15 mouse cellular contexts compared by ENCODE assay signal in the genomic region with DNA sequence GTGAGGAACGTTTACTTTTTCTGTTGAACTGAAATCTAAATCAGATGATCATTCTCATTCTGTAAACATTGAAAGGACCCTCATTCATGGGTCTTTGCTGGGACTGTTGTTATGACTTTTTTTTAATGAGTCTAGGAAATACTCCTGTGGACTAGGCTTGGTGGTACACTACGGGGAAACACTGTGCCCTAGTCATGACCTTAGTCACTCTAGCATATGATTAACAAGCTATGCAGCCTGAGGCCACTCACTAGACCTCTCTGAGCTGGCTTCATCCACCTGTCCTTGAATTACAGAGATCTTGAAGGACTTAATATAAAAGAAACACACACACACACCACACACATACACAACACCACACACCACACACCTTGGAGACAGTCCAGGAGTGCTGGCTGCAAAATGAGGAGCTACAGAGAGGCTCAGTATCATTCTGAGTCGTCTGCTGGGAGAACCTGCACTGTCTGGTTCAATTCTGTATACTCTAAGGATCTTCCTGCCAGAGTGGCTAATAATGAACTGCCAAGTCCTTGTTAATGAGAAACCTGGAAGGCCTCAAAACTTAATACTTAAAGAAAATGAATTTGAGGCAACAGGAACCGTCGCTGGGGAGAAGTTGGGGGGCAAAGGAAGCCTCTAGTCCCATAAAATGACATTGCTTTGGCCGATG.
"Had no signal": no experiment of that assay in that cellular context is flagged by ENCODE, and none has a peak within 500 bp of the region (broad histone marks: within the 10 kb centered on the region; RNA-seq: fewer than 3 reads in every experiment).

No protein-coding gene starts in this region.

- H3K4me2 ChIP-seq: liver, embryonic 13.5 days; midbrain, embryonic 13.5 days; stomach, embryonic 15.5 days had no signal

- H3K27ac ChIP-seq: hindbrain, postnatal 0 days; left cerebral cortex, adult 2 months; liver, embryonic 13.5 days; midbrain, embryonic 10.5 days; midbrain, embryonic 13.5 days; stomach, embryonic 15.5 days had no signal

- H3K36me3 ChIP-seq: liver, embryonic 13.5 days; midbrain, embryonic 10.5 days; midbrain, embryonic 13.5 days; stomach, embryonic 15.5 days had no signal

- H3K27me3 ChIP-seq: liver, embryonic 13.5 days; megakaryocyte, embryonic 14.5 days; midbrain, embryonic 13.5 days; stomach, embryonic 15.5 days had no signal

- DNase-seq: layer of hippocampus, postnatal 36 days; liver, embryonic 13.5 days; lung, adult 2 months; lung, postnatal 14 days; right cerebral cortex, postnatal 25 days; spleen, adult 18-20 months; thymus, postnatal 25 days had no signal

- H3K9ac ChIP-seq: liver, embryonic 13.5 days; midbrain, embryonic 13.5 days; stomach, embryonic 15.5 days had no signal

- ATAC-seq: hindbrain, postnatal 0 days; inflammation-experienced regulatory T-cells, adult 6 months; intestine, embryonic 16.5 days; midbrain, embryonic 13.5 days had no signal

- H3K4me1 ChIP-seq: liver, embryonic 13.5 days; megakaryocyte, embryonic 14.5 days; midbrain, embryonic 10.5 days; midbrain, embryonic 13.5 days had no signal

- H3K4me3 ChIP-seq: left cerebral cortex, adult 2 months; liver, embryonic 13.5 days; megakaryocyte, embryonic 14.5 days; midbrain, embryonic 10.5 days; midbrain, embryonic 13.5 days; stomach, embryonic 15.5 days had no signal

- H3K9me3 ChIP-seq: liver, embryonic 13.5 days; midbrain, embryonic 10.5 days; midbrain, embryonic 13.5 days; stomach, embryonic 15.5 days had no signal
